Comparison of ENCODE assay signal across 8 mouse cellular contexts in the genomic region with DNA sequence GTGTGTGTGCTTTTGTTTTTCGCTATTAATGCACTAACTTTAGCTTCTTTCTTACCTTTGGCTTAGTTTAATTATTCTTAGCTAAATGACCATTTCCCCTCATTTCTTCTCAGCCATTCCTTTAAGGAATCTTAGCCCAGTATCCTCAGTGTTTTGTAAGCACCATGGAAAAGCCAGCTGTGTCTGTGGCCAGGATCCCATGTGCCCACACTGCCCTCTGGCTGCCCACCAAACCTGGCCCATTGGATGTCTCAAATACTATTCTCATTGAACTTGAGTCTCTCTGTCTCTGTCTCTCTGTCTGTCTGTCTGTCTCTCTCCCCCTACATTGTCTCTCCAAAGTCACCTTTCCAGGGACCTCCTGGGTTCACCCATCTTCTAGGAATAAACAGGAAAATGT.
DNase-seq lines count a peak whose midpoint lies in the region; ATAC-seq and TF ChIP-seq lines count a peak whose summit lies in the region.

No protein-coding gene starts in this region.

- ATAC-seq in intestine, postnatal 0 days = no peak
- ATAC-seq in intestine, embryonic 16.5 days = no peak
- ATAC-seq in frontal cortex, adult (ENCODE audit: low TSS enrichment) = no peak
- no peak for ATAC-seq in megakaryocyte progenitor cell, adult 5-6 weeks (replicated peaks; ENCODE audit: poor library complexity)

- no peaks in the 10 kb centered on the region for H3K27me3 ChIP-seq in intestine, postnatal 0 days (replicated peaks; ENCODE audit: control insufficient read depth, insufficient read depth, low read length)
- no peaks in the 10 kb centered on the region for H3K27me3 ChIP-seq in intestine, embryonic 16.5 days (replicated peaks; ENCODE audit: control insufficient read depth, insufficient read depth, low read length)
- H3K27me3 ChIP-seq in ES-Bruce4 (ENCODE audit: control insufficient read depth, insufficient read depth, low read length, poor library complexity, severe bottlenecking) = no peaks in the 10 kb centered on the region
- H3K27me3 ChIP-seq in limb, embryonic 10.5 days (ENCODE audit: low read depth, poor library complexity, severe bottlenecking) = no peaks in the 10 kb centered on the region
- no peaks in the 10 kb centered on the region for H3K27me3 ChIP-seq in midbrain, embryonic 10.5 days (ENCODE audit: low read depth, poor library complexity, severe bottlenecking)

- no peaks in the 10 kb centered on the region for H3K4me1 ChIP-seq in intestine, postnatal 0 days (replicated peaks; ENCODE audit: control insufficient read depth, insufficient read depth, low read length)
- no peaks in the 10 kb centered on the region for H3K4me1 ChIP-seq in intestine, embryonic 16.5 days (ENCODE audit: control insufficient read depth, insufficient read depth, low read length)
- no peaks in the 10 kb centered on the region for H3K4me1 ChIP-seq in ES-Bruce4 (ENCODE audit: control insufficient read depth, insufficient read depth, low read length)
- H3K4me1 ChIP-seq in limb, embryonic 10.5 days = peaks cover 47% of the 10 kb centered on the region
- no peaks in the 10 kb centered on the region for H3K4me1 ChIP-seq in midbrain, embryonic 10.5 days

- no peak for TF ChIP-seq POLR2A in ES-Bruce4 (IDR thresholded peaks at IDR 0.05; ENCODE audit: insufficient read depth, low read length)
- TF ChIP-seq POLR2A in brain, embryonic 14.5 days (IDR thresholded peaks at IDR 0.05; ENCODE audit: borderline replicate concordance, extremely low read depth, insufficient read depth, insufficient read length, poor library complexity, severe bottlenecking) = no peak

- no peak overlapping the region for H3K27ac ChIP-seq in intestine, postnatal 0 days (ENCODE audit: low read depth, low read length)
- no peak overlapping the region for H3K27ac ChIP-seq in intestine, embryonic 16.5 days (ENCODE audit: low read length)
- H3K27ac ChIP-seq in ES-Bruce4 (ENCODE audit: insufficient read depth, low read length) = no peak overlapping the region
- peak overlapping the region; percentile 61 for H3K27ac ChIP-seq in limb, embryonic 10.5 days
- no peak overlapping the region for H3K27ac ChIP-seq in midbrain, embryonic 10.5 days (replicated peaks)

- no peak overlapping the region for H3K9ac ChIP-seq in intestine, postnatal 0 days (ENCODE audit: low read depth, low read length)
- no peak overlapping the region for H3K9ac ChIP-seq in intestine, embryonic 16.5 days (ENCODE audit: low read depth, low read length)
- H3K9ac ChIP-seq in ES-Bruce4 (ENCODE audit: low read depth, poor library complexity, severe bottlenecking) = no peak overlapping the region

- H3K4me3 ChIP-seq in intestine, postnatal 0 days (ENCODE audit: low read depth, low read length) = no peak overlapping the region
- H3K4me3 ChIP-seq in intestine, embryonic 16.5 days (ENCODE audit: low read length) = no peak overlapping the region
- H3K4me3 ChIP-seq in ES-Bruce4 (ENCODE audit: low read depth, low read length) = no peak overlapping the region
- H3K4me3 ChIP-seq in limb, embryonic 10.5 days = no peak overlapping the region
- H3K4me3 ChIP-seq in midbrain, embryonic 10.5 days = no peak overlapping the region

- no peaks in the 10 kb centered on the region for H3K9me3 ChIP-seq in intestine, postnatal 0 days (ENCODE audit: control insufficient read depth)
- no peaks in the 10 kb centered on the region for H3K9me3 ChIP-seq in intestine, embryonic 16.5 days (ENCODE audit: control insufficient read depth, low read length)
- no peaks in the 10 kb centered on the region for H3K9me3 ChIP-seq in ES-Bruce4 (replicated peaks; ENCODE audit: control insufficient read depth, insufficient read depth, low read length, poor library complexity, severe bottlenecking)
- H3K9me3 ChIP-seq in limb, embryonic 10.5 days (replicated peaks) = no peaks in the 10 kb centered on the region
- no peaks in the 10 kb centered on the region for H3K9me3 ChIP-seq in midbrain, embryonic 10.5 days (replicated peaks)

- H3K4me2 ChIP-seq in intestine, postnatal 0 days (replicated peaks; ENCODE audit: low read depth) = no peak overlapping the region
- no peak overlapping the region for H3K4me2 ChIP-seq in intestine, embryonic 16.5 days (ENCODE audit: low read depth, low read length)

- TF ChIP-seq CTCF in intestine, postnatal 0 days (IDR thresholded peaks at IDR 0.05; ENCODE audit: low read depth) = peak; percentile 75
- TF ChIP-seq CTCF in ES-Bruce4 (IDR thresholded peaks at IDR 0.05; ENCODE audit: low read depth, low read length) = peak; percentile 13
- peak; percentile 56 for TF ChIP-seq CTCF in brain, embryonic 14.5 days (IDR thresholded peaks at IDR 0.05; ENCODE audit: borderline replicate concordance, extremely low read depth, insufficient read depth, insufficient read length)

- no peak for TF ChIP-seq EP300 in ES-Bruce4 (IDR thresholded peaks at IDR 0.05; ENCODE audit: insufficient read depth, low read depth, low read length)

- peak; percentile 45 for DNase-seq in brain, embryonic 14.5 days (ENCODE audit: low read depth)
- no peak for DNase-seq in limb, embryonic 10.5 days (ENCODE audit: low spot score)
- DNase-seq in midbrain, embryonic 10.5 days (ENCODE audit: low spot score) = no peak

- 95% methylated on average over 1 of the region's 1 CpGs for WGBS in intestine, postnatal 0 days
- 91% methylated on average over 1 of the region's 1 CpGs for WGBS in intestine, embryonic 16.5 days
- WGBS in limb, embryonic 10.5 days = 90% methylated on average over 1 of the region's 1 CpGs
- 92% methylated on average over 1 of the region's 1 CpGs for WGBS in midbrain, embryonic 10.5 days

- no peaks in the 10 kb centered on the region for H3K36me3 ChIP-seq in intestine, postnatal 0 days (ENCODE audit: control insufficient read depth, insufficient read depth)
- no peaks in the 10 kb centered on the region for H3K36me3 ChIP-seq in intestine, embryonic 16.5 days (ENCODE audit: control insufficient read depth, insufficient read depth, low read length)
- H3K36me3 ChIP-seq in ES-Bruce4 (ENCODE audit: control insufficient read depth, insufficient read depth, low read length, poor library complexity, severe bottlenecking) = no peaks in the 10 kb centered on the region
- H3K36me3 ChIP-seq in limb, embryonic 10.5 days = no peaks in the 10 kb centered on the region
- no peaks in the 10 kb centered on the region for H3K36me3 ChIP-seq in midbrain, embryonic 10.5 days

Comparison
In these comparisons a context has a peak if more than half of its experiments do, and no peak if none do; other contexts are left out.
1. CTCF ChIP-seq: peak in every context shown above with its lines; median percentile 75 in intestine, postnatal 0 days; 56 in brain, embryonic 14.5 days; 13 in ES-Bruce4.